Mouse (Mus musculus) gastrocnemius, adult 2 months (tissue): Measurements from ENCODE around the gene Hnrnpf. TPM values are rescaled to one million over a fixed set of nuclear protein-coding genes. Genes with fewer than 3 reads are reported as not detected.
"Not testable (repeated sequence)": the region's sequence is repeated elsewhere in the genome, so short reads cannot be mapped to it uniquely, and the experiment has no call there.

Source experiments
- DNase-seq: peaks from one replicate; pipeline ENCODE4 v3.0.0; 2022
- H3K27ac ChIP-seq: fragments of 200-600 bp; 2 replicates; pipeline ENCODE4 v1.8.1; 2022; ENCODE audit warnings: mild to moderate bottlenecking
- H3K4me3 ChIP-seq: fragments of 200-600 bp; 2 replicates; pipeline ENCODE4 v1.8.1; 2022; ENCODE audit warnings: mild to moderate bottlenecking, moderate library complexity
- CTCF ChIP-seq: fragments of 200-600 bp; IDR thresholded peaks from 2 replicates; pipeline ENCODE4 v1.8.1; 2022; ENCODE audit warnings: antibody characterized with exemption, mild to moderate bottlenecking, moderate library complexity
- intact Hi-C: fragments of 180-260 bp; cut with DNase I; formaldehyde crosslinking; loops from one replicate; pipeline ENCODE4 v1.15.1; 2025
- long read RNA-seq, 2 experiments: library from polyadenylated mRNA; stranded (forward); transcript quantifications; one replicate each; pipeline ENCODE4 v2.0.0; 2021
- total RNA-seq, 2 experiments: library from RNA; stranded (reverse); gene quantifications; 2 replicates each; pipeline ENCODE4 v1.2.3; 2021

Hnrnpf gene
- 100 to 1,000 TPM; 104 to 108 TPM for total RNA-seq
- long read RNA-seq, experiment 1, transcript Hnrnpf-209 (3 exons, 2,280 nt) = minor isoform, 13 of 160 reads
- long read RNA-seq, experiment 1, transcript Hnrnpf-210 (1 exons, 1,922 nt) = minor isoform, 8 of 160 reads
- long read RNA-seq, experiment 1, transcript Hnrnpf-208 (4 exons, 956 nt) = major isoform, 43 of 160 reads
- long read RNA-seq, experiment 1, transcript Hnrnpf-201 (4 exons, 2,147 nt) = minor isoform, 32 of 160 reads
- long read RNA-seq, experiment 1, partial matches to known transcripts = 59 of 160 reads
- long read RNA-seq, experiment 1, other reads (novel, unspliced or antisense) = 5 of 160 reads
- long read RNA-seq, experiment 2, transcript Hnrnpf-210 (1 exons, 1,922 nt) = minor isoform, 8 of 174 reads
- long read RNA-seq, experiment 2, transcript Hnrnpf-201 (4 exons, 2,147 nt) = major isoform, 54 of 174 reads
- long read RNA-seq, experiment 2, transcript Hnrnpf-208 (4 exons, 956 nt) = minor isoform, 45 of 174 reads
- long read RNA-seq, experiment 2, transcript Hnrnpf-209 (3 exons, 2,280 nt) = minor isoform, 20 of 174 reads
- long read RNA-seq, experiment 2, partial matches to known transcripts = 40 of 174 reads
- long read RNA-seq, experiment 2, other reads (novel, unspliced or antisense) = 6 of 174 reads

DNA sequence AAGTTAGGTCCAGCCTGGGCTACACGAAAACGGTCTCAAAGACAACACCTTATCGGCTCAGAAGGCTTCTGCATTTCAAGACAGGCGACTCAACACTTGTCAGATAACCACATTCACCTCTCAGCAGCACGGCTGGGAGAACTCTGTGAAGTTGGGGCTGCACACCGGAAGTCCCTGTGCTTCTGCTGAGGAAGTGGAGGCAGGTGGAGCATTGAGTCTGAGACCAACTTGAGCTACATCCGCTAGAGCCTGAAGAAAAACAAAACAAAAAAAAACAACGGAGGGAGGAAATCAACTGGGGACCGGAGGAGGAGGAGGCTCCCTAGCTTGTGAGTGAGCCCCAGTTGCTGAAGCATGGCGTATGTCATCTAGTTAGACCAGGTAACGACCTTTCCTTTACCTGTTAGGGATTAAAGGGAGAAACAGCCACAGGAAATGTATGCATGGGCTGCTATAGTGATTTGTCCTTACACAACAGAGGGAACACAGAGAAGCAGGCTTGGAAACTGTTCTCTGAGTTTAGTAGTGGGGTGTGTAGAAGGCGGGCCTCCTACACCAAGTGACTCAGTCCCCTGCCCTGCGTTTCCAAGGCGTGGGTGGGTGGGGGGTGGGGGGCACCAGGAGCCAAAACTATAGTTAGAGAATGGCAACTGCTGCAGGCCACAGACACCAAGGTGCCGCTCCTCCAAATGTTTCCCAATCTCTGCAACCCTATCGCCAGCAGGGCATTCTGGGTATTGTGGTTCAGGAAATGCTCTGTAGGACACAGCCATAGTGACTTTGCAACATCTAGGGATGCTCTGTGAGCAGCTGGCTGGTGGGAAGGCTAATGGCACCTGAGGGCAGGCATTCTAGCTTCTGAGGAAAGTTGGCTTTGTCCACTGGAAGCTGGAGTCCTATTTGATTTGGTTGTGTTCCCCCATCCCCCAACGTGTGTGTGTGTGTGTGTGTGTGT is at the start of gene Hnrnpf:
Gene Hnrnpf (plus strand): TSS at position 199 of the 955 bp plus-strand sequence.
- intact Hi-C loops = no loop called here
- DNase-seq = no peak
- Histone ChIP-seq H3K4me3 (no peak within 1 kb of the TSS; the same call in 1 of the 2 replicates), H3K27ac (no peak within 1 kb of the TSS)
- TF ChIP-seq CTCF = no peak

DNA sequence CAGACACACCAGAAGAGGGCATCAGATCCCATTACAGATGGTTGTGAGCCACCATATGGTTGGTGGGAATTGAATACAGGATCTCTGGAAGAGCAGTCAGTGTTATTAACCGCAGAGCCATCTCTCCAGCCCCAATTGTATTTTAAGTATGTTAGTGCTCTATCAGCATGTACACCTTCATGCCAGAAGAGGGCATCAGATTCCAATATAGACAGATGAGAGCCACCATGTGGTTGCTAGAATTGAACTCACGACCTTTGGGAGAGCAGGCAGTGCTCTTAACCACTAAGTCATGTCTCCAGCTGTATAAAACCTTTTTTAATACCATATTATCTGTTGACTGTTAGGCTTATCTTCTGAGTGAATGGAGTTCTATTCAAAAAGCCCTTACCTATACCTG is 48.4 kb upstream of the Hnrnpf start:
- TF ChIP-seq CTCF = peak; percentile 34; the same call in 1 of the 2 replicates

GRCm38 (mm10) chr6:117857990-117858389 is 42.1 kb upstream of the Hnrnpf start:
- intact Hi-C loops = loop anchor here (10.0 kb wide), 1 partner anchor 267 kb away; no protein-coding TSS in a partner anchor
- peak; percentile 20; the same call in 1 of the 2 replicates for TF ChIP-seq CTCF

More for the DNA sequence above, 48.4 kb upstream of the Hnrnpf start:
- Histone ChIP-seq H3K27ac (no peak overlapping the region), H3K4me3 (no peak overlapping the region)
- intact Hi-C loops = loop anchor here (10.0 kb wide), 1 partner anchor 273 kb away; no protein-coding TSS in a partner anchor
- no peak for DNase-seq

DNA sequence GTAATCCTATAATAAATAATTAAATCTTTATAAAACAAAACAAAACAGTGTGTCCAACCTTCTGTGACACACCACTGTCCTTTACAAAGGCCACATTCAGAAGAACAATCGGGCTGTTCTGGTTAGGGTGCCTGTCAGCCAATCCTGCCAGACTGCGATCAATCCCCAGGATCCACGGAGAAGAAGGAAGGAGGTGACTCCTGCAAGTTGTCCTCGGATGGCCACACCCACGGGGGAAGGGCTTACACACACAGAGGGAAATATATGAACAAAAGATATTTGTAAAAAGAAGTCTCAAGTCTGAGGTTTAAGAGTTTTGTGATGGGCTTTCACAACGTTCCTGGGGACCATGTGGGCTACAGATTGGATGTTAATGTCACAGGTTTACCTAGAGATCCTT is 38.3 kb upstream of the Hnrnpf start, which contains the start of gene Zfp239:
Gene Zfp239 (plus strand): TSS at position 253 of the 400 bp plus-strand sequence.
- H3K27ac ChIP-seq = peak within 1 kb of the TSS; percentile 38; the same call in 1 of the 2 replicates
- H3K4me3 ChIP-seq = peak within 1 kb of the TSS; percentile 79
- TF ChIP-seq CTCF = no peak

More at GRCm38 (mm10) chr6:117857990-117858389, 42.1 kb upstream of the Hnrnpf start:
- no peak for DNase-seq
- Histone ChIP-seq H3K27ac (no peak overlapping the region), H3K4me3 (no peak overlapping the region)

DNA sequence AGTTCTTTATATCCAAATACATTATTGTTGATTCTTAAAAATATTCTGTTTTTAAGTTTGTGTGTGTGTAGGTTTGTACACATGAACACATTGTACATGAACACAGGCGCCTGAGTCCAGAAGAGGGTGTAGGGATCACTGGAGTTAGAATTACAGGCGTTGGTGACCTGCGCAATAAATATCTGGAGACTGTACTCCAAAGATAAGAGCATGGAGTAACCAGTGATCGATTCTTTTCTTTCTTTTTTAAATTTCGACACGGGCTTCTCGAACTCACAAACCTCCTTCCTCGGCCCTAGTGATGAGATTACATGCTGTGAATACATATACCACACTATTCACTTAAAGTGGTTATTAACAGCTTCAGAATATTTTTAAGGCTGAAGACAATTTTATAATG is 37.7 kb upstream of the Hnrnpf start:
- H3K27ac ChIP-seq = peak overlapping the region; percentile 38; the same call in 1 of the 2 replicates
- intact Hi-C loops = no loop called here
- no peak for DNase-seq
- peak overlapping the region; percentile 79 for H3K4me3 ChIP-seq
- no peak for TF ChIP-seq CTCF

More for the DNA sequence above, 38.3 kb upstream of the Hnrnpf start, which contains the start of gene Zfp239:
- DNase-seq = no peak
- intact Hi-C loops = no loop called here

- no peak for TF ChIP-seq CTCF
- peak overlapping the region; percentile 79 for H3K4me3 ChIP-seq
- intact Hi-C loops = no loop called here
- peak; percentile 68 for DNase-seq
- H3K27ac ChIP-seq = peak overlapping the region; percentile 38
These were observed 37.1 kb upstream of the Hnrnpf start for GRCm38 (mm10) chr6:117862899-117863620.

- no peak for DNase-seq
- TF ChIP-seq CTCF = no peak
- intact Hi-C loops = no loop called here
- H3K27ac ChIP-seq = no peak overlapping the region
- no peak overlapping the region; the same call in 1 of the 2 replicates for H3K4me3 ChIP-seq
These were observed 36.4 kb upstream of the Hnrnpf start for GRCm38 (mm10) chr6:117863751-117864150.

GRCm38 (mm10) chr6:117868187-117868586 is 31.9 kb upstream of the Hnrnpf start:
- no peak for TF ChIP-seq CTCF
- no peak overlapping the region for H3K4me3 ChIP-seq
- H3K27ac ChIP-seq = no peak overlapping the region
- intact Hi-C loops = no loop called here
- DNase-seq = no peak

- TF ChIP-seq CTCF = no peak
- Histone ChIP-seq H3K4me3 (no peak overlapping the region), H3K27ac (no peak overlapping the region)
- DNase-seq = no peak
- intact Hi-C loops = no loop called here
These were observed 29.1 kb upstream of the Hnrnpf start for GRCm38 (mm10) chr6:117871034-117871433.

DNA sequence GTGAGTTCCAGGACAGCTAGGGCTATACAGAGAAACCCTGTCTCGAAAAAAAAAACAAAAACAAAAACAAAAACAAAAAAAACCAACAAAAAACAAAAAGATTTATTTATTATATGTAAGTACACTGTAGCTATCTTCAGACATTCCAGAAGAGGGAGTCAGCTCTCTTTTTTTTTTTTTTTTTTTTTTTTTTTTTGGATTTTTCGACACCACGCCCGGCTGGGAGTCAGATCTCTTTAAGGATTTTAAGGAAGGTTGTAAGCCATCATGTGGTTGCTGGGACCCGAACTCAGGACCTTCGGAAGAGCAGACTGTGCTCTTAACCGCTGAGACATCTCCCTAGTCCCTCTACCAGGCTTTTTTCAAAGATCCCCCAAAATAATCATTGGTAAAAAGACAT is 26.7 kb upstream of the Hnrnpf start:
- intact Hi-C loops, H3K27ac ChIP-seq, H3K4me3 ChIP-seq, DNase-seq: not testable (repeated sequence)

GRCm38 (mm10) chr6:117874621-117875281 is 25.4 kb upstream of the Hnrnpf start:
- Histone ChIP-seq H3K27ac (no peak overlapping the region), H3K4me3 (no peak overlapping the region)
- intact Hi-C loops = loop anchor here (5.0 kb wide), 1 partner anchor 43 kb away; no protein-coding TSS in a partner anchor
- no peak for DNase-seq
- TF ChIP-seq CTCF = no peak
